Mouse (Mus musculus): ENCODE measurements at regions not wholly inside any gene's neighbourhood (a gene's known extent, or its start where the extent isn't known, plus 50 kb on each side); places are given as distances from the start of the nearest gene placed in this dataset.

- H3K27me3 ChIP-seq (replicated peaks) = no peaks in the 10 kb centered on the region
- H3K9me3 ChIP-seq = no peaks in the 10 kb centered on the region
- peak; percentile 87 for ATAC-seq (ENCODE audit: low FRiP score, low read depth)
- H3K27ac ChIP-seq = no peak overlapping the region
- no peaks in the 10 kb centered on the region for H3K4me1 ChIP-seq
- H3K9ac ChIP-seq = no peak overlapping the region
- H3K36me3 ChIP-seq = no peaks in the 10 kb centered on the region
- no peak overlapping the region for H3K4me3 ChIP-seq
- 46% methylated on average over 11 of the region's 11 CpGs for WGBS
- no peak overlapping the region for H3K4me2 ChIP-seq (replicated peaks)
These were observed 833.0 kb downstream of the Rfpl4b start for GRCm38 (mm10) chr10:37988297-37989263.

DNA sequence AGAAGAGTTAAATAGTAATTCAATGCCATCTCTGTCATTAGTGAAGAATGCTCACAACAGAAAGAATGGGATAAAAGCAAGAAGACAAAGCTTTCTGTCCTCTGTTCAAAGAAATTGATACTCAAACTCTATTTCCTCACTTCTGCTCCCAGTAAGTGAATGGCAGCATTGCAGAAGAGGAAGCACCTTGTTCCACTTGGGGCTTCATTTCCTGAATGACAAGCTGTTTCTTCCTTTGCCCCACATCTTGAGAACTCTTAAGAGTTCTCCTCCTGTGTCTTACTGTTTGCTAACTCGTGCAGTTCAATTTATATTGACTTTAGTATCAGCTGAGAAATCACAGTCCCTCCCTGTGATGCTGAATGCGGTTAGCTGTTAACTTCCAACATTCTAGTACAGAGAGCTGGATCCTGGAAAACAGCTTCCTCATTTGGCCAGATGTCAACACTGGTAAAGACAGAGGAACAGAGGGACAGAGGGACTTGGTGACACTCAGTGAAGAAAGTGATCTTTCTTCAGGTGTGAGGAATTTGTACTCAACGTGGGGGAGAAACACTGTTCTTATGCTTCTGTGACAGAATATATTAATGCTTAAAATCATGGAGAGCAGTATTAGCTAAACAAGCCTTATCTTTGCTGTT is 840.3 kb upstream of the Marcks start:
- Histone ChIP-seq H3K9ac (no peak overlapping the region), H3K27me3 (replicated peaks) (no peaks in the 10 kb centered on the region), H3K27ac (no peak overlapping the region), H3K36me3 (no peaks in the 10 kb centered on the region), H3K4me3 (no peak overlapping the region), H3K9me3 (no peaks in the 10 kb centered on the region), H3K4me2 (replicated peaks) (no peak overlapping the region), H3K4me1 (no peaks in the 10 kb centered on the region)
- WGBS = 76% methylated on average over 3 of the region's 3 CpGs
- no peak for ATAC-seq (ENCODE audit: low FRiP score, low read depth)

DNA sequence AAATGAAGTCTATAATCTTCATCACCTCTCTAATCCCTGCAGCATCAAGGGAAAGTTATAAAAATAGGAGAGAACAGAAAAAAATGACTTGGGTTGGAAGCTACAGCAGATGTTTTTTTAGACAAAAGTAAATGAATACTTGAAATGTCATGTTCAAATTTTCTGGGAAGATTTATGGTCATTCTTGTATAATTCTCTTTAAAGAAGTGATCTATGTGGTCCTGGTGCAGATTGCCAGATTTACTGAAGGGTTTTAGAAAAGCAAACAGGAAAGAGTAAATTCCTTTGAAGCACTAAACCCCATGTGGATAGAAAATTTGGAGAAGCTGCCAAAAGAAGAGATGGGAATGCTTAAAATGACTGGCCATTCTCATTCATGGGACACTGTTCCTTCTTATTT is 821.3 kb upstream of the Marcks start:
- Histone ChIP-seq H3K9me3 (no peaks in the 10 kb centered on the region), H3K4me1 (no peaks in the 10 kb centered on the region), H3K4me3 (no peak overlapping the region), H3K36me3 (no peaks in the 10 kb centered on the region), H3K9ac (no peak overlapping the region), H3K4me2 (replicated peaks) (no peak overlapping the region), H3K27ac (no peak overlapping the region), H3K27me3 (replicated peaks) (no peaks in the 10 kb centered on the region)
- no peak for ATAC-seq (ENCODE audit: low FRiP score, low read depth)

- Histone ChIP-seq H3K4me1 (no peaks in the 10 kb centered on the region), H3K9me3 (no peaks in the 10 kb centered on the region; the same call in 1 of the 2 replicates), H3K27ac (no peak overlapping the region), H3K4me2 (replicated peaks) (no peak overlapping the region), H3K36me3 (no peaks in the 10 kb centered on the region), H3K27me3 (replicated peaks) (no peaks in the 10 kb centered on the region), H3K9ac (no peak overlapping the region), H3K4me3 (no peak overlapping the region)
- no peak for ATAC-seq (ENCODE audit: low FRiP score, low read depth)
- WGBS = 84% methylated on average over 2 of the region's 2 CpGs
These were observed 776.1 kb upstream of the Marcks start for GRCm38 (mm10) chr10:37914780-37915179.

- Histone ChIP-seq H3K4me3 (no peak overlapping the region), H3K9me3 (no peaks in the 10 kb centered on the region; the same call in 1 of the 2 replicates), H3K4me1 (no peaks in the 10 kb centered on the region), H3K36me3 (no peaks in the 10 kb centered on the region), H3K4me2 (replicated peaks) (no peak overlapping the region), H3K27ac (no peak overlapping the region), H3K27me3 (replicated peaks) (no peaks in the 10 kb centered on the region), H3K9ac (no peak overlapping the region)
- no peak for ATAC-seq (ENCODE audit: low FRiP score, low read depth)
These were observed 772.9 kb upstream of the Marcks start for GRCm38 (mm10) chr10:37911669-37912068.

DNA sequence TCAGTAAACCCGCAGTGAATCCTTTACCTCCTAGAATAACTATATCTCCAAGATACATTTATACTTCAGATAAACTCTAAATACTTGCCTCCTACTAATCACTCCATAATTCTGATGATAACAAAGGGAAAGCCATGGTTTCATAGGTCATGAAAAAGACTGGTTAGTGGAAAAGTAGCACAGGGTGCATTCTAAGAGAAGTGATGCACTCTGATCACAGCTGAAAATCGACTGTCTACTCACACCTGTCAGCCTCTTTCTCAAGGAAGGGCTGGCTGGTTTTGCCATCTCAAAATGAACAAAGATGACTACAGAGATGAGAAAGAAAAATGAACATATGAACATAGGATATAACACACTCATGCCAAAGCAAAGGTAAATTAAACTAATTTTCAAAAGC is 769.6 kb upstream of the Marcks start:
- Histone ChIP-seq H3K4me1 (no peaks in the 10 kb centered on the region), H3K27ac (no peak overlapping the region), H3K9me3 (no peaks in the 10 kb centered on the region), H3K4me3 (no peak overlapping the region), H3K9ac (no peak overlapping the region), H3K36me3 (no peaks in the 10 kb centered on the region), H3K27me3 (replicated peaks) (no peaks in the 10 kb centered on the region), H3K4me2 (replicated peaks) (no peak overlapping the region)
- 75% methylated on average over 2 of the region's 2 CpGs for WGBS
- no peak for ATAC-seq (ENCODE audit: low FRiP score, low read depth)

DNA sequence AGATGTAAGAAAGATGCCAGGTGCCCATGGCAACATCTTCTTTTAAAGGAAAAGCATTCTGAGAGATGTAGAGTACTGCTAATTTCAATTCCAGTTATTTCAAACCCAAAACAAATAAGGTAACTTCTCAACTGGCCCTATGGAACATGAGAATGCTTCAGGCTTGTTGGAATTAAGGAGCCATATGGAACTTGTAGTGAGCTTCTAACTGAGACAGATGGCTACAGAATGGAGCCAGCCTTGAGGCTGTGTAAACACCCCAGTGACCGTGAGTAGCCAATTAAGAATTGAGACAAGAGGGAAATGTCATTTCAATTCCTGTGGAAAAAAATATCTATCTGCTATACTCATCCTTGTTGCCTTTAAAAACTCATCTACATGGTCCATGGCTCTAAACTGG is 769.0 kb upstream of the Marcks start:
- no peak overlapping the region for H3K4me2 ChIP-seq (replicated peaks)
- no peaks in the 10 kb centered on the region for H3K4me1 ChIP-seq
- H3K9ac ChIP-seq = no peak overlapping the region
- no peak overlapping the region for H3K4me3 ChIP-seq
- 52% methylated on average over 1 of the region's 1 CpGs for WGBS
- H3K36me3 ChIP-seq = no peaks in the 10 kb centered on the region
- H3K27ac ChIP-seq = no peak overlapping the region
- 0 out of 2 replicates have a peak, but pooled peaks have one; percentile 37 for ATAC-seq (ENCODE audit: low FRiP score, low read depth)
- H3K27me3 ChIP-seq (replicated peaks) = no peaks in the 10 kb centered on the region
- no peaks in the 10 kb centered on the region for H3K9me3 ChIP-seq

- no peak overlapping the region for H3K4me3 ChIP-seq
- no peak overlapping the region for H3K4me2 ChIP-seq (replicated peaks)
- no peak overlapping the region for H3K27ac ChIP-seq
- no peak for ATAC-seq (ENCODE audit: low FRiP score, low read depth)
- no peaks in the 10 kb centered on the region for H3K9me3 ChIP-seq
- no peak overlapping the region for H3K9ac ChIP-seq
- H3K4me1 ChIP-seq = no peaks in the 10 kb centered on the region
- no peaks in the 10 kb centered on the region for H3K27me3 ChIP-seq (replicated peaks)
- 85% methylated on average over 1 of the region's 1 CpGs for WGBS
- H3K36me3 ChIP-seq = no peaks in the 10 kb centered on the region
These were observed 749.2 kb upstream of the Marcks start for GRCm38 (mm10) chr10:37887961-37888360.

GRCm38 (mm10) chr10:37880841-37881240 is 742.1 kb upstream of the Marcks start:
- H3K4me2 ChIP-seq (replicated peaks) = no peak overlapping the region
- ATAC-seq (ENCODE audit: low FRiP score, low read depth) = no peak
- no peak overlapping the region for H3K27ac ChIP-seq
- no peak overlapping the region for H3K9ac ChIP-seq
- WGBS = 88% methylated on average over 5 of the region's 5 CpGs
- H3K9me3 ChIP-seq = no peaks in the 10 kb centered on the region
- H3K4me1 ChIP-seq = no peaks in the 10 kb centered on the region
- no peaks in the 10 kb centered on the region for H3K27me3 ChIP-seq (replicated peaks)
- H3K4me3 ChIP-seq = no peak overlapping the region
- no peaks in the 10 kb centered on the region for H3K36me3 ChIP-seq

- Histone ChIP-seq H3K4me2 (replicated peaks) (no peak overlapping the region), H3K4me1 (no peaks in the 10 kb centered on the region), H3K36me3 (no peaks in the 10 kb centered on the region), H3K4me3 (no peak overlapping the region), H3K27me3 (replicated peaks) (no peaks in the 10 kb centered on the region), H3K9ac (no peak overlapping the region), H3K9me3 (no peaks in the 10 kb centered on the region), H3K27ac (no peak overlapping the region)
- ATAC-seq (ENCODE audit: low FRiP score, low read depth) = no peak
- 93% methylated on average over 2 of the region's 2 CpGs for WGBS
These were observed 735.2 kb upstream of the Marcks start for GRCm38 (mm10) chr10:37873925-37874324.

GRCm38 (mm10) chr10:37861001-37861400 is 722.3 kb upstream of the Marcks start:
- Histone ChIP-seq H3K36me3 (no peaks in the 10 kb centered on the region), H3K4me1 (no peaks in the 10 kb centered on the region), H3K4me3 (no peak overlapping the region), H3K4me2 (replicated peaks) (no peak overlapping the region), H3K9ac (no peak overlapping the region), H3K9me3 (no peaks in the 10 kb centered on the region), H3K27ac (no peak overlapping the region), H3K27me3 (replicated peaks) (no peaks in the 10 kb centered on the region)
- 0 out of 2 replicates have a peak, but pooled peaks have one; percentile 13 for ATAC-seq (ENCODE audit: low FRiP score, low read depth)
- 70% methylated on average over 4 of the region's 4 CpGs for WGBS

GRCm38 (mm10) chr10:37849291-37849846 is 710.6 kb upstream of the Marcks start:
- no peak for ATAC-seq (ENCODE audit: low FRiP score, low read depth)
- WGBS = 86% methylated on average over 1 of the region's 1 CpGs

More at GRCm38 (mm10) chr10:37849291-37849846, 710.6 kb upstream of the Marcks start:
- Histone ChIP-seq H3K27me3 (replicated peaks) (no peaks in the 10 kb centered on the region), H3K4me1 (no peaks in the 10 kb centered on the region), H3K36me3 (no peaks in the 10 kb centered on the region), H3K9ac (no peak overlapping the region), H3K4me3 (no peak overlapping the region), H3K9me3 (peaks cover 5% of the 10 kb centered on the region; the same call in 1 of the 2 replicates), H3K4me2 (replicated peaks) (no peak overlapping the region), H3K27ac (no peak overlapping the region)
